Mouse (Mus musculus): ENCODE results near the gene Abcd4.

DNA sequence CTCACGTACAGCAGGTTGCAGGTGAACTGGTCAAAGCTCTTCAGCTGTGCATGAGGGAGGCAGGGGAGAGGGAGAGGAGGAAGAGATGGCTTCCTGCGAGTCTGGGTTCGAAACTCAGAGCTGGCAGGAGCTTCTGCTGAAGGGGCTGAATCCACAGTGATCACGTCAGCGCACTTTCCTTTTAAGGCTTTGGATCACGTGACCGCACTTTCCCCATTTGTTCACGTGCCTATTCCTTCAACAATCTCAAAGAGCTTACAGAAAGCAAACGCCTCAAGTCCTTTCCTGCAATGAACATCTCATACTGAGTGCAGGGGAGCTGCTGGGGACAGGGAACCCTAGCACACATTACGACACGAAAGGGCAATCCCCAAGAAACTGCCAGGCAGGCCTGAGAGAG lies 3.2 kb downstream of the Abcd4 start:
- TF ChIP-seq MYOD1 (IDR thresholded peaks at IDR 0.05; ENCODE audit: control insufficient read depth, insufficient read length, low read depth), result no peak
- TF ChIP-seq USF1 (IDR thresholded peaks at IDR 0.05; ENCODE audit: low read depth), result peak; percentile 24

Measured in C2C12 (cell line).